Mouse (Mus musculus): Measurements from ENCODE around the gene Zbtb8os.

The Zbtb8os gene

DNA sequence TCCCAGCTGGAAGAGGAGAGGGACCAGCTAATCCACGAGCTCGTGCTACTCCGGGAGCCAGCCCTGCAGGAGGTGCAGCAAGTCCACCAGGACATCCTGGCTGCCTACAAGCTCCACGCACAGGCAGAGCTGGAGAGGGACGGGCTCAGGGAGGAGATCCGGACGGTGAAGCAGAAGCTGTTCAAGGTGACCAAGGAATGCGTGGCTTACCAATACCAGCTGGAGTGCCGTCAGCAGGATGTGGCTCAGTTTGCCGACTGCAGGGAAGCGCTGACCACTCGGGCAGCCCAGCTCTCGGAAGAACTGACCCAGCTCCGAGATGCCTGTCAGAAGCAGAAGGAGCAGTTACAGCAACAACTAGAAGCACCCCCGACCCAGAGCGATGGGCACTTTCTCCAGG, 41.8 kb upstream of the Zbtb8os start:
- Histone ChIP-seq H3K4me1 (replicated peaks; ENCODE audit: low read depth, low read length) (peaks cover 41% of the 10 kb centered on the region), H3K4me3 (replicated peaks; ENCODE audit: low read length) (peak overlapping the region; percentile 68), H3K36me3 (ENCODE audit: insufficient read depth, low read length) (no peaks in the 10 kb centered on the region), H3K27me3 (ENCODE audit: insufficient read depth, low read length) (peaks cover 31% of the 10 kb centered on the region), H3K9me3 (ENCODE audit: low read length) (no peaks in the 10 kb centered on the region)
- TF ChIP-seq POU5F1 (IDR thresholded peaks at IDR 0.05; ENCODE audit: borderline replicate concordance, low read length) (no peak), NANOG (IDR thresholded peaks at IDR 0.05; ENCODE audit: borderline replicate concordance, low read length) (no peak), CTCF (conservative IDR thresholded peaks at IDR 0.05; ENCODE audit: low read length) (no peak)

GRCm38 (mm10) chr4:129295188-129295587, 40.3 kb upstream of the Zbtb8os start:
- H3K36me3 ChIP-seq (ENCODE audit: insufficient read depth, low read length) = no peaks in the 10 kb centered on the region
- H3K9me3 ChIP-seq (ENCODE audit: low read length) = no peaks in the 10 kb centered on the region
- H3K27me3 ChIP-seq (ENCODE audit: insufficient read depth, low read length) = peaks cover 18% of the 10 kb centered on the region
- TF ChIP-seq NANOG (IDR thresholded peaks at IDR 0.05; ENCODE audit: borderline replicate concordance, low read length) (no peak), POU5F1 (IDR thresholded peaks at IDR 0.05; ENCODE audit: borderline replicate concordance, low read length) (no peak), CTCF (conservative IDR thresholded peaks at IDR 0.05; ENCODE audit: low read length) (no peak)
- no peak overlapping the region for H3K4me3 ChIP-seq (replicated peaks; ENCODE audit: low read length)
- H3K4me1 ChIP-seq (replicated peaks; ENCODE audit: low read depth, low read length) = peaks cover 50% of the 10 kb centered on the region

GRCm38 (mm10) chr4:129296066-129296465, 39.4 kb upstream of the Zbtb8os start:
- H3K9me3 ChIP-seq (ENCODE audit: low read length) = no peaks in the 10 kb centered on the region
- no peaks in the 10 kb centered on the region for H3K36me3 ChIP-seq (ENCODE audit: insufficient read depth, low read length)

DNA sequence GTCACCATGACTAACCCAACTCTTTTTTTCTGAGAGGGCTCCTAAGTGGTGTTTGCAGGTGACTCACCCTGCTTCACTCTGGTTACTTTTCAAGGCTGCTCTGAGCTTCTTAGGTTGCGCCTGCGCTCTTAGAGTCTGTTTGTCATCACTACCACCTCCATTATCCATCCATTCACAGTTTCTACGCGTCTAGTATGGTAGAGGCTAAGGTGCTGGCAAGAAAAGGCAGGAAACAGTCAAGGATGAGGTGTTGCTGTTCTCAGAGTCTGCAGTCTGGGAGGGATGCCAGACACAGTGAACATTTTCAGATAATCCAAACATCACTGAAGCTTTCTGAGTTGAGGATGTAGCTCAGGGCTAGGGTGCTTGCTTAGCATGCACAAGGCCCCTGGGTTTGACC, 37.8 kb upstream of the Zbtb8os start:
- peaks cover 42% of the 10 kb centered on the region for H3K4me1 ChIP-seq (replicated peaks; ENCODE audit: low read depth, low read length)
- no peaks in the 10 kb centered on the region for H3K9me3 ChIP-seq (ENCODE audit: low read length)
- H3K27me3 ChIP-seq (ENCODE audit: insufficient read depth, low read length) = peaks cover 17% of the 10 kb centered on the region
- H3K4me3 ChIP-seq (replicated peaks; ENCODE audit: low read length) = no peak overlapping the region
- peaks cover 1% of the 10 kb centered on the region; the same call in 1 of the 2 replicates for H3K36me3 ChIP-seq (ENCODE audit: insufficient read depth, low read length)
- TF ChIP-seq NANOG (IDR thresholded peaks at IDR 0.05; ENCODE audit: borderline replicate concordance, low read length) = no peak
- no peak for TF ChIP-seq POU5F1 (IDR thresholded peaks at IDR 0.05; ENCODE audit: borderline replicate concordance, low read length)
- TF ChIP-seq CTCF (conservative IDR thresholded peaks at IDR 0.05; ENCODE audit: low read length) = no peak

More at GRCm38 (mm10) chr4:129296066-129296465, 39.4 kb upstream of the Zbtb8os start:
- Histone ChIP-seq H3K4me1 (replicated peaks; ENCODE audit: low read depth, low read length) (peaks cover 50% of the 10 kb centered on the region), H3K4me3 (replicated peaks; ENCODE audit: low read length) (no peak overlapping the region), H3K27me3 (ENCODE audit: insufficient read depth, low read length) (peaks cover 17% of the 10 kb centered on the region)
- TF ChIP-seq POU5F1 (IDR thresholded peaks at IDR 0.05; ENCODE audit: borderline replicate concordance, low read length) (no peak), NANOG (IDR thresholded peaks at IDR 0.05; ENCODE audit: borderline replicate concordance, low read length) (no peak)

GRCm38 (mm10) chr4:129299121-129299520, 36.4 kb upstream of the Zbtb8os start:
- Histone ChIP-seq H3K4me1 (replicated peaks; ENCODE audit: low read depth, low read length) (peaks cover 32% of the 10 kb centered on the region), H3K4me3 (replicated peaks; ENCODE audit: low read length) (no peak overlapping the region), H3K36me3 (ENCODE audit: insufficient read depth, low read length) (peaks cover 12% of the 10 kb centered on the region; the same call in 1 of the 2 replicates), H3K27me3 (ENCODE audit: insufficient read depth, low read length) (peaks cover 4% of the 10 kb centered on the region), H3K9me3 (ENCODE audit: low read length) (no peaks in the 10 kb centered on the region)
- TF ChIP-seq POU5F1 (IDR thresholded peaks at IDR 0.05; ENCODE audit: borderline replicate concordance, low read length) = no peak
- TF ChIP-seq NANOG (IDR thresholded peaks at IDR 0.05; ENCODE audit: borderline replicate concordance, low read length) = no peak
- no peak for TF ChIP-seq CTCF (conservative IDR thresholded peaks at IDR 0.05; ENCODE audit: low read length)

DNA sequence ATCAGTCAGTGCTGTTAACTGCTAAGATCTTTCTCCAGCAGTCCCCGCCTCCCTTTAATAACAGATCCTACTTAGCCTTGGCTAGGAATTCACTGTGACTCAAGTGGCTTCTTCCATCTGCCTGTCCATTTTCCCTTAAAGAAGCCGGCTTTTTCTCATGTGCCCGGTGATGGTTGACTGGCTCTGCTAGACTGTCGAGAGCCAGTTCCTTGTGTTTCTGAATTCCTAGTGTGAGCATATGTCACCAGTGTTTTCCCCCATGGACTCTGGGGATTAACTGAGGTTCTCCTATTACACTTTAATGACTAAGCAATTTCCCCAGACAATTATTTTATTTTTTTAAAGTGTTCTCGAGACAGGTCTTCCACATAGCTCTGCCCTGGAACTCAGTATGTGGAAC, 32.1 kb upstream of the Zbtb8os start:
- Histone ChIP-seq H3K4me3 (replicated peaks; ENCODE audit: low read length) (no peak overlapping the region), H3K27me3 (ENCODE audit: insufficient read depth, low read length) (no peaks in the 10 kb centered on the region), H3K36me3 (ENCODE audit: insufficient read depth, low read length) (peaks cover 50% of the 10 kb centered on the region), H3K9me3 (ENCODE audit: low read length) (no peaks in the 10 kb centered on the region), H3K4me1 (replicated peaks; ENCODE audit: low read depth, low read length) (peaks cover 37% of the 10 kb centered on the region)
- no peak for TF ChIP-seq NANOG (IDR thresholded peaks at IDR 0.05; ENCODE audit: borderline replicate concordance, low read length)
- no peak; the same call in 1 of the 2 replicates for TF ChIP-seq CTCF (conservative IDR thresholded peaks at IDR 0.05; ENCODE audit: low read length)
- TF ChIP-seq POU5F1 (IDR thresholded peaks at IDR 0.05; ENCODE audit: borderline replicate concordance, low read length) = no peak

DNA sequence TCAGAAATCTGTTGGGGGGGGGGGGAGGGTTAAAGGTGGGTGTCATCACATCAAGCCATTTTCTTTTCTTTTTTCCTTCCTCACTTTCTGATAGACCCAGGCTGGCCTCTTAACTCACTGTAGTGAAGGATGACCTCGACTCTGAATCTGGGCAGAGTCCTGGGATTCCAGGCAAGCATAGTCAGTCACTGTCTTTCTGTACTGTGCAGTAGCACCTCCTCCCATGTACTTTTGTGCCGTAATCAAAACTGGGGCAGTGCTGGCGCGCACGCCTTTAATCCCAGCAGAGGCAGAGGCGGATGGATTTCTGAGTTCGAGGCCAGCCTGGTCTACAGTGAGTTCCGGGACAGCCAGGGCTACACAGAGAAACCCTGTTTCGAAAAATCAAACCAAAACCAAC, 31.7 kb upstream of the Zbtb8os start:
- TF ChIP-seq POU5F1 (IDR thresholded peaks at IDR 0.05; ENCODE audit: borderline replicate concordance, low read length) (no peak), NANOG (IDR thresholded peaks at IDR 0.05; ENCODE audit: borderline replicate concordance, low read length) (no peak), CTCF (conservative IDR thresholded peaks at IDR 0.05; ENCODE audit: low read length) (no peak)
- Histone ChIP-seq H3K4me3 (replicated peaks; ENCODE audit: low read length) (no peak overlapping the region), H3K36me3 (ENCODE audit: insufficient read depth, low read length) (peaks cover 54% of the 10 kb centered on the region), H3K9me3 (ENCODE audit: low read length) (no peaks in the 10 kb centered on the region), H3K27me3 (ENCODE audit: insufficient read depth, low read length) (no peaks in the 10 kb centered on the region), H3K4me1 (replicated peaks; ENCODE audit: low read depth, low read length) (peaks cover 37% of the 10 kb centered on the region)

GRCm38 (mm10) chr4:129304306-129304705, 31.2 kb upstream of the Zbtb8os start:
- H3K27me3 ChIP-seq (ENCODE audit: insufficient read depth, low read length) = no peaks in the 10 kb centered on the region
- H3K36me3 ChIP-seq (ENCODE audit: insufficient read depth, low read length) = peaks cover 59% of the 10 kb centered on the region
- peaks cover 37% of the 10 kb centered on the region for H3K4me1 ChIP-seq (replicated peaks; ENCODE audit: low read depth, low read length)
- H3K9me3 ChIP-seq (ENCODE audit: low read length) = no peaks in the 10 kb centered on the region
- TF ChIP-seq NANOG (IDR thresholded peaks at IDR 0.05; ENCODE audit: borderline replicate concordance, low read length) = no peak
- TF ChIP-seq CTCF (conservative IDR thresholded peaks at IDR 0.05; ENCODE audit: low read length) = no peak
- no peak for TF ChIP-seq POU5F1 (IDR thresholded peaks at IDR 0.05; ENCODE audit: borderline replicate concordance, low read length)
- H3K4me3 ChIP-seq (replicated peaks; ENCODE audit: low read length) = no peak overlapping the region

DNA sequence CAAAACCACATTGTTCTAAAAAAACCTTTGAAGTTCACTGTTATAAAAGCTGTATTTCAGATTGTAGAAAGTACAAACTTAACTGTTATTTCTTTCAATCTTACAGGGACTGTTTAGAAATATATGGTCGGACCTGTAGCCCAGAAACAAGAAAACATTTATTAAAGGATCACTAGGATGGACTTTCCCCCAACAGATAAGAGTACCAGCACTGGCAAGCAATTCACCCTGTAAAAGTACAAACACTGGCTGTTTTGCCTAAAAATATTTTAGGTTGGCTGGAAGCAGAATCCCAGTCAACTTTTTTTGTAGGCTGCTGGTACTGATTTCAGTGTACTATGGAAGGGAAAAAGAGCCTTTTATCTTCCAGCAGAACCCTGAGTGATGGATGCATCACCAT, 27.6 kb upstream of the Zbtb8os start:
- Histone ChIP-seq H3K27me3 (ENCODE audit: insufficient read depth, low read length) (no peaks in the 10 kb centered on the region), H3K4me3 (replicated peaks; ENCODE audit: low read length) (no peak overlapping the region), H3K4me1 (replicated peaks; ENCODE audit: low read depth, low read length) (peaks cover 43% of the 10 kb centered on the region), H3K36me3 (ENCODE audit: insufficient read depth, low read length) (peaks cover 89% of the 10 kb centered on the region), H3K9me3 (ENCODE audit: low read length) (no peaks in the 10 kb centered on the region)
- TF ChIP-seq POU5F1 (IDR thresholded peaks at IDR 0.05; ENCODE audit: borderline replicate concordance, low read length) = no peak
- TF ChIP-seq CTCF (conservative IDR thresholded peaks at IDR 0.05; ENCODE audit: low read length) = no peak
- no peak for TF ChIP-seq NANOG (IDR thresholded peaks at IDR 0.05; ENCODE audit: borderline replicate concordance, low read length)

Measured in E14TG2a.4 (cell line).